In genomic region chr8:13675524-13675923, GRCm38 (mm10) we compare ENCODE assay signal across 8 mouse cellular contexts. TPM values are rescaled to one million over a fixed set of nuclear protein-coding genes. Genes with fewer than 3 reads are reported as not detected.
A peak's percentile ranks its signal among the peaks of the same experiment; 100 is the strongest.
DNase-seq lines count a peak whose midpoint lies in the region; ATAC-seq and TF ChIP-seq lines count a peak whose summit lies in the region.

No protein-coding gene starts in this region.

- peaks cover 4% of the 10 kb centered on the region; the same call in 1 of the 2 replicates for H3K27me3 ChIP-seq in embryonic facial prominence, embryonic 14.5 days (replicated peaks; ENCODE audit: control insufficient read depth, insufficient read depth, low read length)
- 0 out of 2 replicates have a peak, but pooled peaks cover 3% of the 10 kb centered on the region for H3K27me3 ChIP-seq in intestine, embryonic 14.5 days (replicated peaks; ENCODE audit: control insufficient read depth, insufficient read depth, low read length)
- no peaks in the 10 kb centered on the region for H3K27me3 ChIP-seq in neural tube, embryonic 12.5 days (replicated peaks)

- no peak for TF ChIP-seq POLR2A in lung, adult 2 months (IDR thresholded peaks at IDR 0.05; ENCODE audit: borderline replicate concordance, extremely low read depth, low read depth, low read length)

- H3K27ac ChIP-seq in embryonic facial prominence, embryonic 14.5 days (replicated peaks; ENCODE audit: low read depth, low read length): peak overlapping the region; percentile 78
- H3K27ac ChIP-seq in intestine, embryonic 14.5 days (ENCODE audit: low read depth): no peak overlapping the region
- no peak overlapping the region for H3K27ac ChIP-seq in neural tube, embryonic 12.5 days

- H3K36me3 ChIP-seq in embryonic facial prominence, embryonic 14.5 days (ENCODE audit: control insufficient read depth, insufficient read depth, low read length): no peaks in the 10 kb centered on the region
- no peaks in the 10 kb centered on the region for H3K36me3 ChIP-seq in intestine, embryonic 14.5 days (ENCODE audit: control insufficient read depth, insufficient read depth, low read length)
- no peaks in the 10 kb centered on the region for H3K36me3 ChIP-seq in neural tube, embryonic 12.5 days

- TF ChIP-seq CTCF in lung, adult 2 months (IDR thresholded peaks at IDR 0.05; ENCODE audit: insufficient read depth, low read length): no peak

- H3K9me3 ChIP-seq in embryonic facial prominence, embryonic 14.5 days (ENCODE audit: control insufficient read depth, low read length): no peaks in the 10 kb centered on the region
- no peaks in the 10 kb centered on the region for H3K9me3 ChIP-seq in intestine, embryonic 14.5 days (ENCODE audit: control insufficient read depth, low read length)
- no peaks in the 10 kb centered on the region for H3K9me3 ChIP-seq in neural tube, embryonic 12.5 days

- ATAC-seq in embryonic facial prominence, embryonic 14.5 days (ENCODE audit: low read depth): no peak
- ATAC-seq in intestine, embryonic 14.5 days (replicated peaks; ENCODE audit: low FRiP score, low TSS enrichment, low read depth): no peak
- ATAC-seq in neural tube, embryonic 12.5 days (ENCODE audit: low FRiP score, low read depth): no peak
- ATAC-seq in activated CD4-positive, CD25-positive, alpha-beta regulatory T cell, adult 4 months: no peak

- DNase-seq in lung, adult 2 months: no peak
- DNase-seq in lung, postnatal 25 days (ENCODE audit: low spot score): no peak
- no peak for DNase-seq in embryonic facial prominence, embryonic 14.5 days (ENCODE audit: low spot score)
- DNase-seq in intestine, embryonic 14.5 days (ENCODE audit: low spot score): no peak
- no peak for DNase-seq in right cerebral cortex, adult 18-20 months
- no peak for DNase-seq in right cerebral cortex, postnatal 25 days

- peak overlapping the region; percentile 79 for H3K4me3 ChIP-seq in lung, adult 2 months (replicated peaks; ENCODE audit: extremely low read depth, low read depth, low read length)
- peak overlapping the region; percentile 85 for H3K4me3 ChIP-seq in embryonic facial prominence, embryonic 14.5 days (ENCODE audit: low read depth, low read length)
- peak overlapping the region; percentile 54 for H3K4me3 ChIP-seq in intestine, embryonic 14.5 days (ENCODE audit: low read depth, low read length)
- peak overlapping the region; percentile 56; the same call in 1 of the 2 replicates for H3K4me3 ChIP-seq in neural tube, embryonic 12.5 days

- WGBS in lung, adult 2 months: 32% methylated on average over 8 of the region's 8 CpGs
- WGBS in embryonic facial prominence, embryonic 14.5 days: 42% methylated on average over 8 of the region's 8 CpGs
- 35% methylated on average over 8 of the region's 8 CpGs for WGBS in intestine, embryonic 14.5 days
- 47% methylated on average over 8 of the region's 8 CpGs for WGBS in neural tube, embryonic 12.5 days

- H3K4me2 ChIP-seq in embryonic facial prominence, embryonic 14.5 days (ENCODE audit: low read depth, low read length): peak overlapping the region; percentile 88
- H3K4me2 ChIP-seq in intestine, embryonic 14.5 days (ENCODE audit: low read length): peak overlapping the region; percentile 77
- peak overlapping the region; percentile 76 for H3K4me2 ChIP-seq in neural tube, embryonic 12.5 days (replicated peaks)

- peak overlapping the region; percentile 72 for H3K9ac ChIP-seq in embryonic facial prominence, embryonic 14.5 days (ENCODE audit: low read depth, low read length)
- H3K9ac ChIP-seq in intestine, embryonic 14.5 days (ENCODE audit: low read length): peak overlapping the region; percentile 59; the same call in 1 of the 2 replicates
- H3K9ac ChIP-seq in neural tube, embryonic 12.5 days: peak overlapping the region; percentile 63; the same call in 1 of the 2 replicates

- H3K4me1 ChIP-seq in lung, adult 2 months (ENCODE audit: control insufficient read depth, insufficient read depth, low read length): peaks cover 10% of the 10 kb centered on the region
- peaks cover 11% of the 10 kb centered on the region; the same call in 1 of the 2 replicates for H3K4me1 ChIP-seq in embryonic facial prominence, embryonic 14.5 days (ENCODE audit: control insufficient read depth, insufficient read depth, low read length)
- H3K4me1 ChIP-seq in intestine, embryonic 14.5 days (replicated peaks; ENCODE audit: control insufficient read depth, insufficient read depth, low read length): peaks cover 17% of the 10 kb centered on the region
- H3K4me1 ChIP-seq in neural tube, embryonic 12.5 days: peaks cover 27% of the 10 kb centered on the region

RNA-seq across cellular contexts. Expression of gene Rasa3, which starts 1.9 kb away (rescaled TPM):
- 37.1 and 43.5 TPM in 2 replicates for polyA plus RNA-seq in lung, adult 2 months (2012; rRNA removed)
- 39.4 and 40.2 TPM in 2 replicates for polyA plus RNA-seq in embryonic facial prominence, embryonic 14.5 days (2014; fragmentation: Nextera tagmentation; extraction: Ambion mirVana)
- polyA plus RNA-seq in intestine, embryonic 14.5 days (2014; fragmentation: Nextera tagmentation; extraction: Ambion mirVana): 24.9 and 27.8 TPM in 2 replicates
- polyA plus RNA-seq in neural tube, embryonic 12.5 days (2016; fragmentation: Nextera tagmentation; extraction: Ambion mirVana): 29.1 and 30.4 TPM in 2 replicates
- polyA plus RNA-seq in activated CD4-positive, CD25-positive, alpha-beta regulatory T cell, adult 4 months (2017; shearing (Covaris generic)): 100 to 1,000 TPM in 1 of 2 experiments, 10 to 100 TPM in 1; 89.4 to 115 TPM

RNA-seq across cellular contexts. Expression of gene Cfap97d2, which starts 30.2 kb away (rescaled TPM):
- polyA plus RNA-seq in lung, adult 2 months (2012; rRNA removed): 1.7 and 2.5 TPM in 2 replicates
- polyA plus RNA-seq in embryonic facial prominence, embryonic 14.5 days (2014; fragmentation: Nextera tagmentation; extraction: Ambion mirVana): 0.10 and 0.25 TPM in 2 replicates
- polyA plus RNA-seq in intestine, embryonic 14.5 days (2014; fragmentation: Nextera tagmentation; extraction: Ambion mirVana): 0.12 TPM in 1 of 2 replicates, not detected in the other
- polyA plus RNA-seq in neural tube, embryonic 12.5 days (2016; fragmentation: Nextera tagmentation; extraction: Ambion mirVana): 0.92 and 1.2 TPM in 2 replicates
- not detected for polyA plus RNA-seq in activated CD4-positive, CD25-positive, alpha-beta regulatory T cell, adult 4 months (2017; shearing (Covaris generic))
